Mouse (Mus musculus) cerebellum, postnatal 25 days (tissue): Measurements from ENCODE around the gene Pomc.
A peak's percentile ranks its signal among the peaks of the same experiment; 100 is the strongest.

ENCODE experiments used
- DNase-seq, 2 experiments: peaks; one replicate each; pipeline ENCODE4 v3.0.0; 2021; ENCODE audit warnings: mixed read lengths in 2 of 2

Gene Pomc

GRCm38 (mm10) chr12:3954651-3955050 is at the start of gene Pomc:
Pomc (plus strand) TSS chr12:3954951.
- DNase-seq: no peak

GRCm38 (mm10) chr12:3905436-3905835 is 49.3 kb upstream of the Pomc start:
- DNase-seq: no peak

- DNase-seq: peak in 1 of 2 experiments; percentile 10
Observed at GRCm38 (mm10) chr12:3906308-3906707, 48.4 kb upstream of the Pomc start.

GRCm38 (mm10) chr12:3907008-3907407 is 47.7 kb upstream of the Pomc start:
- DNase-seq: peak in 1 of 2 experiments; percentile 38

GRCm38 (mm10) chr12:3907418-3907817 is 47.3 kb upstream of the Pomc start:
- DNase-seq: peak in 1 of 2 experiments; percentile 66

- peak in 1 of 2 experiments; percentile 17 for DNase-seq
Observed at GRCm38 (mm10) chr12:3910466-3911093, 44.2 kb upstream of the Pomc start.

GRCm38 (mm10) chr12:3911831-3912348 is 42.9 kb upstream of the Pomc start:
- DNase-seq: no peak

- DNase-seq: no peak
Observed at GRCm38 (mm10) chr12:3915852-3916251, 38.9 kb upstream of the Pomc start.

GRCm38 (mm10) chr12:3917668-3918341 is 36.9 kb upstream of the Pomc start:
- DNase-seq: no peak

GRCm38 (mm10) chr12:3918577-3918976 is 36.2 kb upstream of the Pomc start:
- no peak for DNase-seq

- DNase-seq: no peak
Observed at GRCm38 (mm10) chr12:3919423-3919822, 35.3 kb upstream of the Pomc start.

- peak; percentile 82 to 91 for DNase-seq
Observed at GRCm38 (mm10) chr12:3926127-3926526, 28.6 kb upstream of the Pomc start.

GRCm38 (mm10) chr12:3928841-3929240 is 25.9 kb upstream of the Pomc start:
- DNase-seq: peak; percentile 47 to 65

- peak; percentile 66 to 74 for DNase-seq
Observed at GRCm38 (mm10) chr12:3930090-3930865, 24.5 kb upstream of the Pomc start.

- no peak for DNase-seq
Observed at GRCm38 (mm10) chr12:3942026-3942425, 12.7 kb upstream of the Pomc start.

GRCm38 (mm10) chr12:3944454-3945073 is 10.2 kb upstream of the Pomc start:
- DNase-seq: no peak

GRCm38 (mm10) chr12:3947503-3947902 is 7.2 kb upstream of the Pomc start:
- peak; percentile 42 to 53 for DNase-seq

GRCm38 (mm10) chr12:3955371-3955770 is 620 bp downstream of the Pomc start:
- no peak for DNase-seq

GRCm38 (mm10) chr12:3956351-3956750 is 1.6 kb downstream of the Pomc start:
- peak in 1 of 2 experiments; percentile 39 for DNase-seq

- DNase-seq: peak; percentile 92 to 93
Observed at GRCm38 (mm10) chr12:3959791-3960543, 5.2 kb downstream of the Pomc start.

GRCm38 (mm10) chr12:3960553-3960952 is 5.8 kb downstream of the Pomc start:
- peak; percentile 47 to 61 for DNase-seq

- DNase-seq: peak; percentile 56 to 65
Observed at GRCm38 (mm10) chr12:3967196-3967595, 12.4 kb downstream of the Pomc start.
